ENCODE assay signal across 11 mouse cellular contexts in the genomic region with DNA sequence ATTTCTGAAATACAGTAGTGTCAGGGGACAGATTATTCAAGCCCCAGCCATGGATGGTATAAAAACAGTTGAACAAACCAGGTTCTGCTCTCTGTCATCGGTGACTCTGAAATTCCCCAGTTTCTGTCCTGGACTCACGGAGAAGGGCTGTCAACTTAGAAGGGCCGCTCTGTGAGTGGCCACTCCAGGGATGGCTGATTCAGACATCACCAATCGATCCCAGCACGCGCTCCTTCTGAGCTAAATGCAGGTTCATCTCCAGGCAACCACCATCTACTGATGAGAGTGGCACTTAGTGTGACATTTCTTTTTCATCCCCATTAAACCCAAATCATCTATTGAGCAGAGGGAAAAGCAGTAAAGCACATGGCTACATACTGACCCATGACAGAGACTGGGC. TPM values are rescaled to one million over a fixed set of nuclear protein-coding genes. Genes with fewer than 3 reads are reported as not detected.
A peak's percentile ranks its signal among the peaks of the same experiment; 100 is the strongest.
DNase-seq lines count a peak whose midpoint lies in the region; ATAC-seq and TF ChIP-seq lines count a peak whose summit lies in the region.
"Had no signal": no experiment of that assay in that cellular context is flagged by ENCODE, and none has a peak within 500 bp of the region (broad histone marks: within the 10 kb centered on the region; RNA-seq: fewer than 3 reads in every experiment).

No protein-coding gene starts in this region.

- H3K4me1 ChIP-seq in kidney, adult 2 months (ENCODE audit: control insufficient read depth, insufficient read depth, low read length) = no peaks in the 10 kb centered on the region
- peaks cover 19% of the 10 kb centered on the region for H3K4me1 ChIP-seq in kidney, embryonic 15.5 days
- H3K4me1 ChIP-seq in hindbrain, postnatal 0 days (ENCODE audit: insufficient read depth, low read length) = no peaks in the 10 kb centered on the region
- peaks cover 19% of the 10 kb centered on the region for H3K4me1 ChIP-seq in midbrain, embryonic 15.5 days

- no peak for TF ChIP-seq CTCF in kidney, adult 2 months (conservative IDR thresholded peaks at IDR 0.05; ENCODE audit: insufficient read depth, insufficient read length, low read depth, low read length)
- TF ChIP-seq CTCF in hindbrain, postnatal 0 days (IDR thresholded peaks at IDR 0.05; ENCODE audit: low read depth) = no peak

- no peak overlapping the region for H3K4me2 ChIP-seq in kidney, embryonic 15.5 days
- H3K4me2 ChIP-seq in hindbrain, postnatal 0 days (ENCODE audit: low read depth, low read length) = no peak overlapping the region
- 0 out of 2 replicates have a peak overlapping the region, but pooled peaks have one; percentile 10 for H3K4me2 ChIP-seq in midbrain, embryonic 15.5 days

- H3K4me3 ChIP-seq in kidney, adult 2 months (ENCODE audit: insufficient read depth, low read depth, low read length) = no peak overlapping the region
- H3K4me3 ChIP-seq in kidney, embryonic 15.5 days (replicated peaks) = no peak overlapping the region
- no peak overlapping the region for H3K4me3 ChIP-seq in hindbrain, postnatal 0 days (ENCODE audit: low read length)
- H3K4me3 ChIP-seq in midbrain, embryonic 15.5 days = no peak overlapping the region

- TF ChIP-seq POLR2A in kidney, adult 2 months (IDR thresholded peaks at IDR 0.05; ENCODE audit: low read depth, low read length) = no peak

- no peak overlapping the region for H3K9ac ChIP-seq in kidney, embryonic 15.5 days
- no peak overlapping the region for H3K9ac ChIP-seq in hindbrain, postnatal 0 days (replicated peaks; ENCODE audit: low read length)
- H3K9ac ChIP-seq in midbrain, embryonic 15.5 days = no peak overlapping the region

- DNase-seq in adrenal gland, postnatal 10 days = peak; percentile 53
- no peak for DNase-seq in adrenal gland, postnatal 4 days (ENCODE audit: low spot score in 2 of 2)
- peak; percentile 34 for DNase-seq in kidney, adult 2 months
- DNase-seq in hindbrain, postnatal 0 days (ENCODE audit: low spot score) = peak; percentile 64
- DNase-seq in layer of hippocampus, adult 9-10 months (ENCODE audit: low spot score) = no peak
- no peak for DNase-seq in urinary bladder, postnatal 10 days (ENCODE audit: low spot score)
- DNase-seq: gastrocnemius, postnatal 10 days; right cerebral cortex, postnatal 14 days had no signal

- ATAC-seq in kidney, embryonic 15.5 days (replicated peaks; ENCODE audit: low FRiP score) = no peak
- ATAC-seq in hindbrain, postnatal 0 days = no peak
- ATAC-seq in midbrain, embryonic 15.5 days (replicated peaks) = no peak
- ATAC-seq: intestine, postnatal 0 days had no signal

- 65% methylated on average over 6 of the region's 6 CpGs for WGBS in kidney, adult 2 months
- WGBS in kidney, embryonic 15.5 days = 43% methylated on average over 6 of the region's 6 CpGs
- WGBS in hindbrain, postnatal 0 days = 53% methylated on average over 6 of the region's 6 CpGs
- 41% methylated on average over 6 of the region's 6 CpGs for WGBS in midbrain, embryonic 15.5 days

- no peaks in the 10 kb centered on the region for H3K36me3 ChIP-seq in kidney, adult 2 months (ENCODE audit: control insufficient read depth, insufficient read depth, low read length)
- H3K36me3 ChIP-seq in kidney, embryonic 15.5 days = no peaks in the 10 kb centered on the region
- no peaks in the 10 kb centered on the region for H3K36me3 ChIP-seq in hindbrain, postnatal 0 days (ENCODE audit: insufficient read depth, low read length)
- H3K36me3 ChIP-seq in midbrain, embryonic 15.5 days (replicated peaks) = no peaks in the 10 kb centered on the region

- no peaks in the 10 kb centered on the region for H3K9me3 ChIP-seq in kidney, embryonic 15.5 days (replicated peaks)
- no peaks in the 10 kb centered on the region for H3K9me3 ChIP-seq in hindbrain, postnatal 0 days (ENCODE audit: low read length)
- H3K9me3 ChIP-seq in midbrain, embryonic 15.5 days = no peaks in the 10 kb centered on the region

- no peak overlapping the region for H3K27ac ChIP-seq in kidney, adult 2 months (ENCODE audit: insufficient read depth, low read depth, low read length)
- H3K27ac ChIP-seq in kidney, embryonic 15.5 days = no peak overlapping the region
- H3K27ac ChIP-seq in hindbrain, postnatal 0 days = no peak overlapping the region
- no peak overlapping the region for H3K27ac ChIP-seq in midbrain, embryonic 15.5 days

- H3K27me3 ChIP-seq in kidney, adult 2 months (replicated peaks; ENCODE audit: control insufficient read depth, insufficient read depth, low read length) = no peaks in the 10 kb centered on the region
- H3K27me3 ChIP-seq in kidney, embryonic 15.5 days = peaks cover 15% of the 10 kb centered on the region
- no peaks in the 10 kb centered on the region for H3K27me3 ChIP-seq in hindbrain, postnatal 0 days (ENCODE audit: insufficient read depth, low read length)
- H3K27me3 ChIP-seq in midbrain, embryonic 15.5 days (replicated peaks) = no peaks in the 10 kb centered on the region

RNA-seq across cellular contexts. Expression of gene Ccdc182, which starts 7.8 kb away (rescaled TPM):
- not detected for total RNA-seq in adrenal gland, postnatal 10 days (2021)
- not detected for total RNA-seq in adrenal gland, postnatal 4 days (2021)
- polyA plus RNA-seq in kidney, adult 2 months (2012; rRNA removed) = 0.34 and 0.61 TPM in 2 replicates
- polyA plus RNA-seq in kidney, embryonic 15.5 days (2015; fragmentation: Nextera tagmentation; extraction: Ambion mirVana) = 3.1 and 3.7 TPM in 2 replicates
- total RNA-seq in hindbrain, postnatal 0 days (2014; rRNA removed) = not detected in 2 replicates
- polyA plus RNA-seq in hindbrain, postnatal 0 days (2015; fragmentation: Nextera tagmentation; extraction: Ambion mirVana) = 0.15 TPM in 1 of 2 replicates, not detected in the other
- 0.23 TPM in 2 replicates for polyA plus RNA-seq in midbrain, embryonic 15.5 days (2015; fragmentation: Nextera tagmentation; extraction: Ambion mirVana)
- total RNA-seq: gastrocnemius, postnatal 10 days had no signal
- polyA plus RNA-seq: intestine, postnatal 0 days had no signal

Comparison
In these comparisons a context has a peak if more than half of its experiments do, and no peak if none do; other contexts are left out.
1. DNase-seq: peak in adrenal gland, postnatal 10 days (single experiment), kidney, adult 2 months (single experiment) and hindbrain, postnatal 0 days (single experiment); none in adrenal gland, postnatal 4 days (0 of 2), layer of hippocampus, adult 9-10 months (single experiment) and urinary bladder, postnatal 10 days (single experiment).